Mouse (Mus musculus) kidney, postnatal 4 days (tissue): ENCODE data around the gene Tbx4.
A peak's percentile ranks its signal among the peaks of the same experiment; 100 is the strongest.

ENCODE experiments used
- DNase-seq, 2 experiments: peaks; one replicate each; pipeline ENCODE4 v3.0.0; 2021; ENCODE audit warnings: mixed read lengths in 2 of 2

Gene Tbx4

GRCm38 (mm10) chr11:85910133-85910532 lies 23.9 kb downstream of the Tbx4 start:
- no peak for DNase-seq

GRCm38 (mm10) chr11:85913506-85913905 lies 27.3 kb downstream of the Tbx4 start:
- no peak for DNase-seq

- DNase-seq, result no peak
These were observed 31.1 kb downstream of the Tbx4 start for GRCm38 (mm10) chr11:85917091-85917992.

- DNase-seq, result no peak
These were observed 31.7 kb downstream of the Tbx4 start for GRCm38 (mm10) chr11:85917993-85918325.

GRCm38 (mm10) chr11:85918388-85918940 lies 32.2 kb downstream of the Tbx4 start:
- DNase-seq, result no peak

- DNase-seq, result peak; percentile 47 to 64
These were observed 39.1 kb downstream of the Tbx4 start for GRCm38 (mm10) chr11:85925294-85925743.

- peak in 1 of 2 experiments; percentile 32 for DNase-seq
These were observed 40.1 kb downstream of the Tbx4 start for GRCm38 (mm10) chr11:85926287-85926764.

GRCm38 (mm10) chr11:85928106-85928505 lies 41.9 kb downstream of the Tbx4 start:
- DNase-seq, result no peak

GRCm38 (mm10) chr11:85929651-85930050 lies 43.4 kb downstream of the Tbx4 start:
- no peak for DNase-seq

GRCm38 (mm10) chr11:85941785-85942570 lies 55.8 kb downstream of the Tbx4 start:
- DNase-seq, result peak; percentile 47 to 68

GRCm38 (mm10) chr11:85948765-85949164 lies 62.5 kb downstream of the Tbx4 start:
- no peak for DNase-seq

- DNase-seq, result no peak
These were observed 63.5 kb downstream of the Tbx4 start for GRCm38 (mm10) chr11:85949749-85950148.

GRCm38 (mm10) chr11:85952538-85952937 lies 66.3 kb downstream of the Tbx4 start:
- DNase-seq, result no peak

GRCm38 (mm10) chr11:85955611-85956010 lies 69.4 kb downstream of the Tbx4 start:
- no peak for DNase-seq

GRCm38 (mm10) chr11:85956422-85956821 lies 70.2 kb downstream of the Tbx4 start:
- no peak for DNase-seq

- DNase-seq, result no peak
These were observed 70.9 kb downstream of the Tbx4 start for GRCm38 (mm10) chr11:85956950-85957778.

- DNase-seq, result no peak
These were observed 73.6 kb downstream of the Tbx4 start for GRCm38 (mm10) chr11:85959837-85960236.

GRCm38 (mm10) chr11:85960273-85960672 lies 74.1 kb downstream of the Tbx4 start:
- no peak for DNase-seq

GRCm38 (mm10) chr11:85961498-85961897 lies 75.3 kb downstream of the Tbx4 start:
- no peak for DNase-seq
